Mouse (Mus musculus) Patski (cell line): ENCODE results near the gene Zfp668. TPM values are rescaled to one million over a fixed set of nuclear protein-coding genes. Genes with fewer than 3 reads are reported as not detected.
A peak's percentile ranks its signal among the peaks of the same experiment; 100 is the strongest.
"Not testable (repeated sequence)": the region's sequence is repeated elsewhere in the genome, so short reads cannot be mapped to it uniquely, and the experiment has no call there.

Experiments
- ATAC-seq: fragments of 100-300 bp; one replicate; pipeline ENCODE4 v1.8.0; 2021
- CTCF ChIA-PET: fragments of 350-600 bp; sonication (Branson Sonifier 250); formaldehyde crosslinking; loops from one replicate; lab custom pipeline; 2022; ENCODE audit warnings: inconsistent platforms; lab: Charles Lee
- POLR2A ChIA-PET: fragments of 350-600 bp; sonication (Branson Sonifier 250); formaldehyde crosslinking; loops from one replicate; lab custom pipeline; 2022; ENCODE audit warnings: antibody characterized with exemption, inconsistent platforms; lab: Charles Lee
- DNase-seq: peaks from one replicate; pipeline ENCODE4 v3.0.0-alpha.2; 2011; ENCODE audit warnings: low read depth, low spot score
- H3K27me3 ChIP-seq: fragments of 371-371 bp; one replicate; pipeline ENCODE4 v1.5.1; 2021
- CTCF ChIP-seq: fragments of 100-300 bp; IDR thresholded peaks from one replicate; pipeline ENCODE4 v1.5.1; 2021
- in situ Hi-C: fragments of 300-500 bp; cut with MboI; formaldehyde crosslinking; loops from 3 replicates; pipeline ENCODE4 v1.11.1; 2018; ENCODE audit warnings: low pct_unique_long_range_greater_than_20kb, mixed read lengths
- polyA plus RNA-seq: library from polyadenylated mRNA; unstranded; gene quantifications from one replicate; pipeline ENCODE4 v1.2.3, GENCODE M21; 2021

Gene Zfp668
- polyA plus RNA-seq, 1 experiment from 2014 or later: 8.9 TPM

- no peak for DNase-seq
- ATAC-seq: no peak
- in situ Hi-C loops: no loop called here
- no peaks in the 10 kb centered on the region for H3K27me3 ChIP-seq
- POLR2A ChIA-PET: no interaction called here
- CTCF ChIA-PET: interaction anchor here (2.0 kb wide), 2 partner anchors 10 to 20 kb away, joined by 4 to 6 read pairs; no protein-coding TSS in a partner anchor
- TF ChIP-seq CTCF: no peak
Observed at GRCm38 (mm10) chr7:127850906-127851305, 25.7 kb downstream of the Zfp668 start.

GRCm38 (mm10) chr7:127849973-127850875 lies 26.4 kb downstream of the Zfp668 start:
- DNase-seq: no peak
- no peak for ATAC-seq
- ChIA-PET POLR2A (interaction anchor here (0.7 kb wide), 1 partner anchor 10 kb away, joined by 3 read pairs; no protein-coding TSS in a partner anchor), CTCF (interaction anchor here (1.5 to 2.0 kb wide), 3 partner anchors 10 to 20 kb away, joined by 4 to 6 read pairs (median 5); no protein-coding TSS in a partner anchor)
- H3K27me3 ChIP-seq: no peaks in the 10 kb centered on the region
- TF ChIP-seq CTCF: no peak
- in situ Hi-C loops: no loop called here

GRCm38 (mm10) chr7:127842001-127842718 lies 34.5 kb downstream of the Zfp668 start:
- ATAC-seq: peak; percentile 68
- in situ Hi-C loops: no loop called here
- TF ChIP-seq CTCF: no peak
- DNase-seq: peak; percentile 38
- H3K27me3 ChIP-seq: no peaks in the 10 kb centered on the region
- POLR2A ChIA-PET: interaction anchor here (1.7 kb wide), 1 partner anchor 41 kb away, joined by 4 read pairs; no protein-coding TSS in a partner anchor
- CTCF ChIA-PET: no interaction called here

GRCm38 (mm10) chr7:127841340-127842000 lies 35.2 kb downstream of the Zfp668 start:
- DNase-seq: peak; percentile 66
- no peak for TF ChIP-seq CTCF
- ChIA-PET CTCF (interaction anchor here (2.0 kb wide), 1 partner anchor 8 kb away, joined by 6 read pairs; no protein-coding TSS in a partner anchor), POLR2A (interaction anchor here (0.7 to 1.8 kb wide), 4 partner anchors 33 to 91 kb away, joined by 3 to 5 read pairs (median 4); partner anchors contain the start of gene Setd1a)
- in situ Hi-C loops: no loop called here
- ATAC-seq: peak; percentile 70
- H3K27me3 ChIP-seq: no peaks in the 10 kb centered on the region

- TF ChIP-seq CTCF: no peak
- in situ Hi-C loops: no loop called here
- ChIA-PET CTCF (interaction anchor here (2.0 kb wide), 1 partner anchor 9 kb away, joined by 6 read pairs; no protein-coding TSS in a partner anchor), POLR2A (interaction anchor here (0.7 to 1.8 kb wide), 5 partner anchors 9 to 92 kb away, joined by 3 to 5 read pairs (median 3); partner anchors contain the start of gene Setd1a)
- H3K27me3 ChIP-seq: no peaks in the 10 kb centered on the region
- DNase-seq (no peak), ATAC-seq (peak; percentile 13)
Observed at GRCm38 (mm10) chr7:127840886-127841285, 35.7 kb downstream of the Zfp668 start.

- DNase-seq, in situ Hi-C loops, H3K27me3 ChIP-seq, ATAC-seq: not testable (repeated sequence)
- ChIA-PET CTCF (interaction anchor here (2.0 kb wide), 1 partner anchor 10 kb away, joined by 6 read pairs; no protein-coding TSS in a partner anchor), POLR2A (interaction anchor here (0.9 to 1.8 kb wide), 2 partner anchors 10 to 63 kb away, joined by 3 to 5 read pairs; partner anchors contain the start of gene Setd1a)
Observed at GRCm38 (mm10) chr7:127840031-127840430, 36.6 kb downstream of the Zfp668 start.

GRCm38 (mm10) chr7:127837878-127838277 lies 38.8 kb downstream of the Zfp668 start:
- CTCF ChIA-PET, ATAC-seq, H3K27me3 ChIP-seq, POLR2A ChIA-PET, in situ Hi-C loops, DNase-seq: not testable (repeated sequence)

GRCm38 (mm10) chr7:127837473-127837872 lies 39.2 kb downstream of the Zfp668 start:
- H3K27me3 ChIP-seq: no peaks in the 10 kb centered on the region
- ChIA-PET POLR2A (no interaction called here), CTCF (no interaction called here)
- in situ Hi-C loops: no loop called here
- no peak for DNase-seq
- TF ChIP-seq CTCF: no peak
- no peak for ATAC-seq

- CTCF ChIA-PET: no interaction called here
- POLR2A ChIA-PET: no interaction called here
- no peaks in the 10 kb centered on the region for H3K27me3 ChIP-seq
- in situ Hi-C loops: no loop called here
- no peak for TF ChIP-seq CTCF
- no peak for DNase-seq
- ATAC-seq: no peak
Observed at GRCm38 (mm10) chr7:127835550-127835949, 41.1 kb downstream of the Zfp668 start.
